Mouse (Mus musculus): ENCODE results near the gene Slc24a3.

DNA sequence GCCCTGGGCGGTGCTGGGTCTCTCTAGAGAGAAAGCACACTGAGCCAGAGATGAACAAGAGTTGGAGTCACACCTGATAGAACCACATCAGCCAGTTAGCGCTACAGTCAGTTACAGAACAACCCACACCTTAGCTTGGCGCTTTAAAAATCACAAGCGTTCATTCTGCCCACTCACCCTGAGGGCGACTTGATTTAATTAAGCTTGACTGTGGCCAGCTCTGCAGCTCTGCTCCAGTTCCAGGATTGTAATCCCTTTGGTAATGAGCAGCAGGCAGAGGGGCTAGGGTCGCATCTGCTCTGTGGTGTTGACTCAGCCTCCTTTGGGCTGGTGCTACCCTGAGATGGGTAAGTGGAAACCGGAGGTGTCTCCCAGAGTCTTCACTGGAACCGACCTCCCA, 446.2 kb downstream of the Slc24a3 start:
- TF ChIP-seq MAFK (IDR thresholded peaks at IDR 0.05; ENCODE audit: insufficient read depth, low read depth, low read length) (no peak), ZC3H11A (IDR thresholded peaks at IDR 0.05; ENCODE audit: borderline replicate concordance, low read depth, low read length) (no peak), HCFC1 (IDR thresholded peaks at IDR 0.05; ENCODE audit: borderline replicate concordance, insufficient read depth, low read length) (no peak), ZNF384 (IDR thresholded peaks at IDR 0.05; ENCODE audit: low read depth, low read length) (no peak), CHD2 (IDR thresholded peaks at IDR 0.05; ENCODE audit: low read depth, low read length) (no peak)
